Mouse (Mus musculus): ENCODE measurements around the gene Sdk1.

DNA sequence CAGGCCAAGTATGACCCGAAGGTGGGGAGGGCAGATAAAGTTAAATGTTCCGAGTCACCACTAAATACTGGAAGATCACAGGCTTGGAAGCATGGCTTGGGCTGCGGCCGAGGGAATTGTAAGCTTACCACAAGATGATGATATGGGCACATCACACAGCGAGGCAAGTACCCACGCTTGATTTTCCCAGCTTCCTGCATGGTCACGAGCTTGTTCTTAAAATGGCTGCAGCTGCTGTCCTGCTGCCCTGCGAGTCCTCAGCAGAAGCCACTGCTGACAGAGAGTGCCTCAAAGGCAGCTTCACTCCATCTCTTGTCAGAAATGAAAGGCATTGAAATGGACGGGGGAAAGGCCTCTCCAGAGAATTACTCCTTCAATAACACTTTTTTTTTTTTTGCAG, 697.7 kb downstream of the Sdk1 start:
- TF ChIP-seq CTCF (IDR thresholded peaks at IDR 0.05; ENCODE audit: extremely low read depth, insufficient read length, insufficient replicate concordance, low read depth, low read length): no peak
- TF ChIP-seq POLR2A (IDR thresholded peaks at IDR 0.05; ENCODE audit: low read depth, low read length): no peak

All from small intestine, adult 2 months (tissue).